Mouse (Mus musculus) forebrain, embryonic 15.5 days (tissue): ENCODE measurements around the gene Terb1. TPM values are rescaled to one million over a fixed set of nuclear protein-coding genes. Genes with fewer than 3 reads are reported as not detected.

Experiments used
- ATAC-seq: fragments of 200-750 bp; cut with Nextera tagmentation; replicated peaks from 2 replicates; pipeline ENCODE4 v1.8.0; 2017; ENCODE audit warnings: mild to moderate bottlenecking, moderate TSS enrichment, moderate library complexity
- H3K27ac ChIP-seq: fragments of 300-500 bp; sonication (generic); replicated peaks from 2 replicates; pipeline ENCODE4 v1.5.1; 2015; ENCODE audit warnings: mild to moderate bottlenecking, inconsistent platforms
- H3K27me3 ChIP-seq: fragments of 300-500 bp; sonication (generic); 2 replicates; pipeline ENCODE4 v1.6.1; 2015; ENCODE audit warnings: inconsistent platforms
- H3K36me3 ChIP-seq: fragments of 300-500 bp; sonication (generic); 2 replicates; pipeline ENCODE4 v1.6.1; 2015; ENCODE audit warnings: mild to moderate bottlenecking, inconsistent platforms
- H3K4me1 ChIP-seq: fragments of 300-500 bp; sonication (generic); 2 replicates; pipeline ENCODE4 v1.6.1; 2015; ENCODE audit warnings: inconsistent platforms
- H3K4me2 ChIP-seq: fragments of 300-500 bp; sonication (generic); replicated peaks from 2 replicates; pipeline ENCODE4 v1.6.1; 2015; ENCODE audit warnings: mild to moderate bottlenecking, inconsistent platforms
- H3K4me3 ChIP-seq: fragments of 300-500 bp; sonication (generic); 2 replicates; pipeline ENCODE4 v1.5.1; 2015; ENCODE audit warnings: mild to moderate bottlenecking, inconsistent platforms
- H3K9ac ChIP-seq: fragments of 300-500 bp; sonication (generic); replicated peaks from 2 replicates; pipeline ENCODE4 v1.6.1; 2015; ENCODE audit warnings: mild to moderate bottlenecking, inconsistent platforms
- H3K9me3 ChIP-seq: fragments of 300-500 bp; sonication (generic); 2 replicates; pipeline ENCODE4 v1.6.1; 2016; ENCODE audit warnings: inconsistent platforms
- WGBS: fragments of 180-500 bp; shearing (Covaris S2); methylation state at CpG from one replicate; pipeline ENCODE4 v1.1.7; 2015; ENCODE audit warnings: mixed read lengths; 5-methylcytosine and 5-hydroxymethylcytosine counted together
- polyA plus RNA-seq: library from polyadenylated mRNA; unstranded; fragments of >200 nt; fragmentation: Nextera tagmentation; extraction: Ambion mirVana; gene quantifications from 2 replicates; pipeline ENCODE4 v1.2.1, GENCODE M21; 2015

The Terb1 gene
- polyA plus RNA-seq, 1 experiment from 2014 or later: 0.19 TPM

DNA sequence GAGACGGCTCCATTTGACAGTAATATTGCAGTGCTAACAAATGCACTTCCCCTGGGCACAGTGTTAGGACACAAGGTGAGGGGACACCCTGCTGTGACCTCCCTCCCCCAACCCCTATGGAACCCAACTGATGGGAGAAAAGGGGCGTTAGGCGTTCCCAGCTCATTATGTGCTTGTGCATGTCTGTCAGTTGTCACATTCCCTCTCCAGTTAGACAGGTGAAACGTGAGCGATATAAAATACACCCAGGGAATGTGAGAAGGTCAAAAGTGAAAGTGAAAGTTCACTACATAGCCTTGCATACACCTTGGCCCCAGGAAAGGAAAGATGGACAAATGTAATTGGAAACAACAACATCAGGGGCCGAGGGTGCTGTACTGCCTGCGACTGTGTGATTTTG is 25.7 kb upstream of the Terb1 start:
- peak overlapping the region; percentile 49 for H3K4me2 ChIP-seq
- no peak overlapping the region for H3K27ac ChIP-seq
- 46% methylated on average over 7 of the region's 7 CpGs for WGBS
- peaks cover 27% of the 10 kb centered on the region for H3K4me1 ChIP-seq
- H3K9ac ChIP-seq: no peak overlapping the region
- no peaks in the 10 kb centered on the region for H3K9me3 ChIP-seq
- no peak for ATAC-seq
- no peak overlapping the region for H3K4me3 ChIP-seq
- peaks cover 9% of the 10 kb centered on the region; the same call in 1 of the 2 replicates for H3K27me3 ChIP-seq
- H3K36me3 ChIP-seq: no peaks in the 10 kb centered on the region

DNA sequence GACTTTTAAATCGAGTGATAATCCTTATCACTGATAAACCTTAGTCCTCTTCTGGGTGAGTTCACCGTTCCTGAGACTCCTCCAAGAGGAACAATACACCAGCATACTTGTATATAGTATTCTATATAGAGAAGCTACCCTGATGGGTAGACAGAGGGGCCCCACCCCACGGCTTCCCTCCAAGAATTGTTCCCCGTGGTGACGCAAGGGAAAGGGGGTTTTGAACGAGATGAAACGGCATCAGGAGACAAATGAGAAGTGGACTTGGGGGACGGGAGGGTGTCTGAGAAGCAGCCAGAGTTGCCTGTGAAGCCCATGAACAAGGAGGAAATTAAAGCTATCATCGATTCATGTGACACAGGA is 25.1 kb upstream of the Terb1 start:
- 11% methylated on average over 9 of the region's 9 CpGs for WGBS
- Histone ChIP-seq H3K9me3 (no peaks in the 10 kb centered on the region), H3K9ac (peak overlapping the region; percentile 32), H3K4me1 (peaks cover 27% of the 10 kb centered on the region), H3K27ac (no peak overlapping the region), H3K36me3 (peaks cover 5% of the 10 kb centered on the region), H3K27me3 (peaks cover 3% of the 10 kb centered on the region; the same call in 1 of the 2 replicates), H3K4me3 (peak overlapping the region; percentile 71), H3K4me2 (peak overlapping the region; percentile 49)
- ATAC-seq: peak; percentile 70

DNA sequence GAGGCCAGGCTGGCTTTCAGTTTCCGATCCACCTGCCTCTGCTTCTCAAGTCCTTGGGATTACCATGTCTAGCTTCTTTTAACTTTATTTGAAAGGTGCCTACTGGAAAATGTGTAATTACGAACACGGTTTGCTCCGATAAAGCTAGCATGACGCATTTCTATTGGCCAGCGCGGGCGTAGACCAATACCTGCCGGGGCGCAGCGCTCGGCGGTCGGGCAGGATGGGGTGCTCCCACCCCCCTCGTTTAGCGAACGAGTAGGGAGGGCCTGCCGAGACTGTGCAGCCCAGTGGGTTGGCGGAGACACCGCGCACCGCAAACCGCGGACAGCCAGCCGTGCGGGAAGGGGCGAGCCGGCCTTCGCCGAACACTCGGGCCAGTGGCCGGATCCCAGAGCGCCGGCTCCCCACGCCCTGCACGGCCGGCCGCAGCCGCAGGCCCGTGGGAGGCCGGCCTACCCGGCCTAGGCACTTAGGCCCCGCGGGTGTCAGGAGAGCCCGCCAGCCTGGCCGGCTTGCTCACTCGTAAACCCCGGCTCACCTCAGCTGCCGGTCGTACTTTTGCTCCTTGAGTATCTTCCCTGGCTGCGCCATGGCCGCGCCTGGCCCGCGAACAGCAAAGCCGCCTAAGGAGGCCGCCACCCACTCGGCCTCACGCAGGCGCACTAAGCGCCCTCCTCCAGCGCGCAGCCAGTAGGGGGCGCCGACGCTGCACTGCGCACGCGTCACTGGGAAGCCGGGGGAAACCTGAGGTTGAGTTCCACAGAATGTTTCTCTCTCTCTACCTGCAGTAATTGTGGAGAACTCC is 24.5 kb upstream of the Terb1 start, which contains the start of the genes Nae1 and Car7:
Gene Nae1, minus strand, starts transcription at position 667 of the 808 bp plus-strand sequence.
Gene Car7, plus strand, starts transcription at position 719 of the 808 bp plus-strand sequence.
- peak within 1 kb of the TSS; percentile 84 for H3K9ac ChIP-seq
- WGBS: under 1% methylated on average over 69 of the region's 70 CpGs
- no peaks in the 10 kb centered on the region for H3K9me3 ChIP-seq
- peaks cover 27% of the 10 kb centered on the region for H3K4me1 ChIP-seq
- H3K27me3 ChIP-seq: no peaks in the 10 kb centered on the region
- peak within 1 kb of the TSS; percentile 71 for H3K4me3 ChIP-seq
- peak; percentile 95 for ATAC-seq
- peak within 1 kb of the TSS; percentile 75 for H3K27ac ChIP-seq
- H3K4me2 ChIP-seq: peak within 1 kb of the TSS; percentile 49
- peaks cover 11% of the 10 kb centered on the region for H3K36me3 ChIP-seq

GRCm38 (mm10) chr8:104533551-104533950 is 23.8 kb upstream of the Terb1 start:
- H3K9ac ChIP-seq: peak overlapping the region; percentile 84
- H3K4me2 ChIP-seq: peak overlapping the region; percentile 49
- peak overlapping the region; percentile 71 for H3K4me3 ChIP-seq
- peaks cover 27% of the 10 kb centered on the region for H3K4me1 ChIP-seq
- no peaks in the 10 kb centered on the region for H3K9me3 ChIP-seq
- no peak overlapping the region for H3K27ac ChIP-seq
- 15% methylated on average over 7 of the region's 7 CpGs for WGBS
- ATAC-seq: no peak
- no peaks in the 10 kb centered on the region for H3K27me3 ChIP-seq
- peaks cover 11% of the 10 kb centered on the region for H3K36me3 ChIP-seq

- Histone ChIP-seq H3K27ac (peak overlapping the region; percentile 29; the same call in 1 of the 2 replicates), H3K9ac (no peak overlapping the region), H3K9me3 (no peaks in the 10 kb centered on the region), H3K27me3 (no peaks in the 10 kb centered on the region), H3K4me1 (peaks cover 20% of the 10 kb centered on the region), H3K4me2 (no peak overlapping the region), H3K4me3 (no peak overlapping the region), H3K36me3 (peaks cover 22% of the 10 kb centered on the region)
- WGBS: 70% methylated on average over 6 of the region's 6 CpGs
- ATAC-seq: no peak
Observed at GRCm38 (mm10) chr8:104529671-104530070, 20.0 kb upstream of the Terb1 start.

DNA sequence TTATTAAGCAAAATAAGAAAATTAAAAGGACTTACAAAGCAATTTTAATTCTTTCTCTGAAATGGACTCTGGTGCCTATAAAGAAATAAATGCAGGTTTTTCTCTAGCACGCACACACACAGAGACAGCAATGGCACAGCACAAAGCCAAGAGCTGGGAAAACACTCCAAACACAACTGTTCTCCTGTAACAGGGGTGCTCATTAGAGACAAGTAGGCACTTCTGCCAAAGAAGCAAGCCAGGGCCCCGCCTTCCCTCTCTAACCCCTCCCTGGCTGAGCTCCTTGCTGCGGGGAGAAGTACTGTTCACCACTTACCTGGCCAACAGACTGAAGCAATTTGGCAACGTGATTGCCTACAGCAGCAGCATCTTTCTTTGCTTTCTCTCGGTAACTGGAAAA is 8.2 kb upstream of the Terb1 start:
- ATAC-seq: no peak
- no peaks in the 10 kb centered on the region for H3K27me3 ChIP-seq
- H3K9me3 ChIP-seq: no peaks in the 10 kb centered on the region

DNA sequence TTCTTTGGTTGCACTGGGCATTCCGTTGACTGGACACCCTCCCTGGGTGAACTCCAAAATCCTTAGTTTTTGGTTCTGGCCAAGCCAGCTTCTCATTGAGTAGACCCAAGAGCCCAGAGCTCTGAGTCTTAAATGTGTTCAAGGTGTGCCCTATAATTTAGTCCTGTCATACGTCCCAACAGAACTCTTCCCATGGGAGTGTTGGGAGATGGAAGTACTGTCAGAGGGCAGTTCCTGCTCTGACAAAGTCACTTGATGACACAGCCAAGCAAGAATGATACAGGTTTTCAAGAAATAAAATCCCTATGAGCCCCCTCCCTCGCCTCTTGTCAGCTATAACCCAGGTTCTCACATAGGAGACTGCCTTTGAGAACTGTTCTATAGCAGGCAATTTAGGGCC is 424 bp upstream of the Terb1 start:
- Histone ChIP-seq H3K4me1 (peaks cover 13% of the 10 kb centered on the region), H3K36me3 (peaks cover 20% of the 10 kb centered on the region), H3K4me2 (peak overlapping the region; percentile 100), H3K27me3 (no peaks in the 10 kb centered on the region), H3K4me3 (0 out of 2 replicates have a peak overlapping the region, but pooled peaks have one; percentile 57), H3K9ac (no peak overlapping the region), H3K9me3 (no peaks in the 10 kb centered on the region), H3K27ac (no peak overlapping the region)
- no peak for ATAC-seq
- 80% methylated on average over 3 of the region's 3 CpGs for WGBS

More for the DNA sequence above, 8.2 kb upstream of the Terb1 start:
- H3K9ac ChIP-seq: no peak overlapping the region
- H3K27ac ChIP-seq: no peak overlapping the region
- no peak overlapping the region for H3K4me3 ChIP-seq
- peaks cover 67% of the 10 kb centered on the region for H3K36me3 ChIP-seq
- 59% methylated on average over 5 of the region's 5 CpGs for WGBS
- no peaks in the 10 kb centered on the region for H3K4me1 ChIP-seq
- no peak overlapping the region for H3K4me2 ChIP-seq

DNA sequence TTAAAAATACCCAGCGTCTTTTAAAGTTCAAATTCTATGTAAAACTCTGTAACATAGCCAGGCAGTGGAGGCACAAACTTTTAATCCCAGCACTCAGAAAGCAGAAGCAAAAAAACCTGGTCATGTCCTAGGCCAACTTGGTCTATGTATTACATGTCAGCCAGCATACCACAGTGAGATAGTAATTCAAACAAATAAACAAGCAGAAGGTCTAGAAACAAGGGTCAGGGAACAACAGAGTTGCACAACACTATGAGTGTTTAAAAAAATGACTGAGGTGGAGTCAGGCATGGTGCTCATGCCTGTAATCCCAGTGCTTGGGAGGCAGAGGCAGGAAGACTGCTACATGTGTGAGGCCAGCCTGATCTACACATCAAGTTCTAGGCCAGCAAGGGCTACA is 30.6 kb downstream of the Terb1 start:
- Histone ChIP-seq H3K9me3 (no peaks in the 10 kb centered on the region), H3K27me3 (no peaks in the 10 kb centered on the region), H3K4me2 (no peak overlapping the region), H3K4me1 (no peaks in the 10 kb centered on the region), H3K27ac (no peak overlapping the region), H3K4me3 (no peak overlapping the region), H3K36me3 (no peaks in the 10 kb centered on the region), H3K9ac (no peak overlapping the region)
- WGBS: 62% methylated on average over 1 of the region's 1 CpGs
- ATAC-seq: no peak

- no peaks in the 10 kb centered on the region for H3K9me3 ChIP-seq
- no peaks in the 10 kb centered on the region for H3K27me3 ChIP-seq
- 78% methylated on average over 3 of the region's 3 CpGs for WGBS
- H3K36me3 ChIP-seq: no peaks in the 10 kb centered on the region
- no peaks in the 10 kb centered on the region for H3K4me1 ChIP-seq
- no peak for ATAC-seq
- no peak overlapping the region for H3K4me3 ChIP-seq
- no peak overlapping the region for H3K9ac ChIP-seq
- H3K27ac ChIP-seq: no peak overlapping the region
- H3K4me2 ChIP-seq: no peak overlapping the region
Observed at GRCm38 (mm10) chr8:104472465-104472864, 37.2 kb downstream of the Terb1 start.

- H3K4me1 ChIP-seq: no peaks in the 10 kb centered on the region
- 81% methylated on average over 2 of the region's 2 CpGs for WGBS
Observed at GRCm38 (mm10) chr8:104467463-104467862, 42.2 kb downstream of the Terb1 start.

GRCm38 (mm10) chr8:104452177-104452576 is 57.5 kb downstream of the Terb1 start:
- 97% methylated on average over 3 of the region's 3 CpGs for WGBS

More at GRCm38 (mm10) chr8:104467463-104467862, 42.2 kb downstream of the Terb1 start:
- Histone ChIP-seq H3K27ac (no peak overlapping the region), H3K27me3 (no peaks in the 10 kb centered on the region), H3K36me3 (no peaks in the 10 kb centered on the region), H3K9ac (no peak overlapping the region), H3K9me3 (no peaks in the 10 kb centered on the region), H3K4me3 (no peak overlapping the region), H3K4me2 (no peak overlapping the region)
- ATAC-seq: no peak

GRCm38 (mm10) chr8:104448796-104449195 is 60.9 kb downstream of the Terb1 start:
- 69% methylated on average over 3 of the region's 3 CpGs for WGBS
- Histone ChIP-seq H3K4me3 (no peak overlapping the region), H3K4me2 (no peak overlapping the region), H3K9ac (no peak overlapping the region), H3K9me3 (no peaks in the 10 kb centered on the region), H3K27ac (no peak overlapping the region), H3K27me3 (no peaks in the 10 kb centered on the region), H3K4me1 (no peaks in the 10 kb centered on the region), H3K36me3 (no peaks in the 10 kb centered on the region)
- ATAC-seq: no peak

More at GRCm38 (mm10) chr8:104452177-104452576, 57.5 kb downstream of the Terb1 start:
- Histone ChIP-seq H3K27ac (no peak overlapping the region), H3K4me1 (no peaks in the 10 kb centered on the region), H3K36me3 (no peaks in the 10 kb centered on the region), H3K4me2 (no peak overlapping the region), H3K9ac (no peak overlapping the region), H3K4me3 (no peak overlapping the region), H3K27me3 (no peaks in the 10 kb centered on the region), H3K9me3 (no peaks in the 10 kb centered on the region)
- ATAC-seq: no peak
